Mouse (Mus musculus) C2C12 (cell line): ENCODE measurements around the gene Ubtf.

ENCODE experiments used
- CTCF ChIP-seq: IDR thresholded peaks from one replicate; pipeline ENCODE4 v1.5.1; 2011; ENCODE audit not compliant: control insufficient read depth, insufficient read depth, insufficient read length
- MYOD1 ChIP-seq: IDR thresholded peaks from one replicate; pipeline ENCODE4 v1.6.1; 2011; ENCODE audit warnings: low read depth; ENCODE audit not compliant: control insufficient read depth, insufficient read length
- MYOG ChIP-seq: IDR thresholded peaks from one replicate; pipeline ENCODE4 v1.6.1; 2011; ENCODE audit not compliant: control insufficient read depth, insufficient read length; ENCODE audit errors: extremely low read depth
- USF1 ChIP-seq: IDR thresholded peaks from one replicate; pipeline ENCODE4 v1.6.1; 2011; ENCODE audit warnings: low read depth, mild to moderate bottlenecking, control low read depth, moderate library complexity

- TF ChIP-seq USF1 (no peak), CTCF (peak; percentile 82), MYOD1 (no peak), MYOG (no peak)
These were observed 10.6 kb downstream of the Ubtf start for GRCm38 (mm10) chr11:102308979-102309378.
